Mouse (Mus musculus) midbrain, postnatal 0 days (tissue): ENCODE data around the gene Slpi. TPM values are rescaled to one million over a fixed set of nuclear protein-coding genes. Genes with fewer than 3 reads are reported as not detected.

ENCODE experiments used
- ATAC-seq: fragments of 200-750 bp; cut with Nextera tagmentation; 2 replicates; pipeline ENCODE4 v1.8.0; 2017; ENCODE audit warnings: moderate number of reproducible peaks, mild to moderate bottlenecking, moderate TSS enrichment, moderate library complexity; ENCODE audit not compliant: low FRiP score
- DNase-seq: peaks from one replicate; pipeline ENCODE4 v3.0.0-alpha.2; 2015; ENCODE audit warnings: low spot score
- H3K27ac ChIP-seq: fragments of 300-500 bp; sonication (generic); 2 replicates; pipeline ENCODE4 v1.5.1; 2014; ENCODE audit warnings: low read depth, mild to moderate bottlenecking, low read length, mixed read lengths
- H3K27me3 ChIP-seq: fragments of 300-500 bp; sonication (generic); 2 replicates; pipeline ENCODE4 v1.6.1; 2014; ENCODE audit warnings: low read length, control low read depth, mixed read lengths; ENCODE audit not compliant: insufficient read depth
- H3K36me3 ChIP-seq: fragments of 300-500 bp; sonication (generic); 2 replicates; pipeline ENCODE4 v1.6.1; 2014; ENCODE audit warnings: low read length, control low read depth, mixed read lengths; ENCODE audit not compliant: insufficient read depth
- H3K4me1 ChIP-seq: fragments of 300-500 bp; sonication (generic); 2 replicates; pipeline ENCODE4 v1.6.1; 2014; ENCODE audit warnings: mild to moderate bottlenecking, control low read depth, antibody characterized with exemption, low read length, mixed read lengths; ENCODE audit not compliant: insufficient read depth
- H3K4me2 ChIP-seq: fragments of 300-500 bp; sonication (generic); 2 replicates; pipeline ENCODE4 v1.6.1; 2014; ENCODE audit warnings: low read depth, mild to moderate bottlenecking, low read length, mixed read lengths; ENCODE audit not compliant: poor library complexity, severe bottlenecking
- H3K4me3 ChIP-seq: fragments of 300-500 bp; sonication (generic); 2 replicates; pipeline ENCODE4 v1.5.1; 2014; ENCODE audit warnings: low read depth, mild to moderate bottlenecking, low read length, moderate library complexity
- H3K9ac ChIP-seq: fragments of 300-500 bp; sonication (generic); replicated peaks from 2 replicates; pipeline ENCODE4 v1.6.1; 2014; ENCODE audit warnings: mild to moderate bottlenecking, low read length, moderate library complexity, mixed read lengths; ENCODE audit not compliant: poor library complexity, severe bottlenecking
- H3K9me3 ChIP-seq: fragments of 300-500 bp; sonication (generic); 2 replicates; pipeline ENCODE4 v1.6.1; 2016; ENCODE audit warnings: low read length, control low read depth
- CTCF ChIP-seq: IDR thresholded peaks from 2 replicates; pipeline ENCODE4 v1.5.1; 2016; ENCODE audit warnings: antibody characterized with exemption, mild to moderate bottlenecking
- WGBS: fragments of 180-500 bp; shearing (Covaris S2); extraction: QIAGEN DNeasy Blood & Tissue Kit; methylation state at CpG from one replicate; pipeline ENCODE4 v1.1.7; 2014; 5-methylcytosine and 5-hydroxymethylcytosine counted together
- polyA plus RNA-seq: library from polyadenylated mRNA; unstranded; fragments of >200 nt; fragmentation: Nextera tagmentation; extraction: Ambion mirVana; gene quantifications from 2 replicates; pipeline ENCODE4 v1.2.1, GENCODE M21; 2015
- total RNA-seq: library from RNA; depleted of rRNA; stranded (reverse); fragments of >200 nt; gene quantifications from 2 replicates; pipeline ENCODE4 v1.2.3, GENCODE M21; 2014

Slpi gene
- total and polyA plus RNA-seq, 2 experiments from 2014 or later: 0.36 TPM; not detected in 1

DNA sequence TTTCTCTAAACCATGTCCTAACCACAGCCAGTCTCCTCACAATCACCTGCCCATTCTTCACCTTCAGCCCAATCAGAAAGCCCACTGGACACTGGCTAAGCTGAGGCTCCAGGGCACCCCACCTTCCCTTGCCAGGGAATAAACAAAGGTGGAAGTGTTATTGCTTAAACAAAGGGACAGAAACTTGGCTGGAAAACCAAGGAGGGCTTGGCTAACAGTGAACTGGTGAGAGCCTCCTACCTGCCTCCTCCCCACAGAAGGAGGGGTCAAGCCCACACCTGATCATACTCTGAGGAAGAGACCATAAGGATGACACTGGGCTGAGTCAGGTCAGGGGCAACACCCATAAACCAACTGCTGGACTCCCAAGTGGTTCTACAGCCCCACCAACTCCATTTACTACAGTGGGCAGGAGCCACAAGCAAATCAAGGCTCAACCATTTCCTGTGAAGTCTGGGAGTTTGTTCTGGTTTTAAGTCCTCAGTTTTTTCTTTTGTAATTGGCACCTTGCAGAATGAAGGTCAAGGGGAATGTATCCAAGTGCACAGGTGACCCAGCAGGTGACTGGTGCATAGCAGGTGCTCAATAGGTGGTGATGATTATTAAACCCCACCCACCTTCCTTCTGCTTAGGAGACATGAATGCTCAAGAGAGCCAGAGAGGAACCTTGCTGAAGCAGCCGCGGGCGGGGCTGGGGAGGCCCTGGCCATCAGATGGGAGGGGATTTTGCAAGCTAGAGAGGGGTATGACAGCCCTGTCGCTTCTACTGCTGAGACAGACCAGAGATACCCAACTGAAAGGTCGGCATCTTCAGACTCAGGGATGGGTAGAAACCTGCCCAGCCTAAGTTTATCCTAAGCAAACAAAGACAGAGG lies 46.6 kb upstream of the Slpi start:
- H3K4me2 ChIP-seq: no peak overlapping the region
- no peak overlapping the region for H3K4me3 ChIP-seq
- H3K4me1 ChIP-seq: 0 out of 2 replicates have a peak, but pooled peaks cover 3% of the 10 kb centered on the region
- ATAC-seq: no peak
- DNase-seq: no peak
- 77% methylated on average over 5 of the region's 5 CpGs for WGBS
- no peaks in the 10 kb centered on the region for H3K9me3 ChIP-seq
- H3K36me3 ChIP-seq: no peaks in the 10 kb centered on the region
- H3K27ac ChIP-seq: no peak overlapping the region
- H3K27me3 ChIP-seq: 0 out of 2 replicates have a peak, but pooled peaks cover 2% of the 10 kb centered on the region
- no peak for TF ChIP-seq CTCF
- H3K9ac ChIP-seq: no peak overlapping the region

DNA sequence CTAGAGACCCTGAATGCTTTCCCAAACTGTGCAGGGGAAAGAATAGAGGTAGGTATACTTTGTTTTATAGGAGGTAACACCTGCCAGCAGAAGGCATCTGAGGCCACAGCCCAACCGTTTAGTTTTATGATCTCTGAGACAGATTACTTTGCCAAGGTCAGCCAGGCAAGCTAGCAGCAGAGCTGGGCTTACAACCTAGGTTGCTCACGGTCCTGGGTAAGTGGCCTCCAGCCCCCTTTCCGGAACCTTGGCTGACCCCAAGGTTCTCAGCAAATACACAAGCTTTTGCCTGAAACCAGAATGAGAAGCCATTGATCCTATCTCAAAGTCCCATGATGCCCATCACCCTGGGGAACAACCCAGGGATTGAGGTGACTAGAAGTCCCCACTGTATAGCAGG lies 45.8 kb upstream of the Slpi start:
- Histone ChIP-seq H3K9ac (no peak overlapping the region), H3K4me3 (no peak overlapping the region), H3K9me3 (no peaks in the 10 kb centered on the region), H3K4me1 (0 out of 2 replicates have a peak, but pooled peaks cover 3% of the 10 kb centered on the region), H3K27me3 (no peaks in the 10 kb centered on the region), H3K36me3 (no peaks in the 10 kb centered on the region), H3K27ac (no peak overlapping the region), H3K4me2 (no peak overlapping the region)
- TF ChIP-seq CTCF: no peak
- DNase-seq (no peak), ATAC-seq (no peak)
- WGBS: 92% methylated on average over 3 of the region's 3 CpGs

DNA sequence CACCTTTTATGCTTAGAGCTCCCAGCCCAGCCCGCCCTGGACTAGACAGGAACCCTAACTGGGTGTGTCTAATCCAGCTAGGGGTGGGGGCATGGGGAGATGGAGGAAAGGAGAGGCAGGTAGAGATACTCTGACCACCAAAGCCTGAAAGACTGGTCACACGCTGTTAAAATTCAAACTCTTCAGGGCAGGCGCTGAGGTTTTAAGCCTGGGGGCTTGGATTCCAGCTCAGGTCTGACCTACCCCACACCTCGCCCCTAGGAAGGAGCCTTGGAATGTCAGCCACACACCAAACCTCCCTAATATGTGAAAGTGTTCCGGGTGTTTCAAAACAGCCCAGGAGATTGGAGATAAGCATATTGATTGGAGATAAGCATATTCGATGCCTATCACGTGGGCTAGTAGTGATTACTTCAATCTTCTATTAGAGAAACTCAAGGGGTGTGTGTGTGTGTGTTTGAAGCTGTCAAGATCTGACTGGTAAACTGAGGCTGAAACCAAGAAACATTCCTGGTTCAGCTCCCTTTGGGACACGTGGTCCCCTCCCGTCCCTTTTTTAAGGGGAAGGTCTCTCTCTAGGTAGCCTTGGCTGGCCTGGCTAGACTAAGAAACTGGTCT lies 44.5 kb upstream of the Slpi start:
- Histone ChIP-seq H3K27ac (no peak overlapping the region), H3K27me3 (no peaks in the 10 kb centered on the region), H3K4me3 (no peak overlapping the region), H3K9ac (no peak overlapping the region), H3K4me2 (no peak overlapping the region), H3K4me1 (0 out of 2 replicates have a peak, but pooled peaks cover 3% of the 10 kb centered on the region), H3K36me3 (no peaks in the 10 kb centered on the region), H3K9me3 (no peaks in the 10 kb centered on the region)
- ATAC-seq: no peak
- WGBS: 87% methylated on average over 9 of the region's 9 CpGs
- DNase-seq: no peak
- no peak for TF ChIP-seq CTCF

DNA sequence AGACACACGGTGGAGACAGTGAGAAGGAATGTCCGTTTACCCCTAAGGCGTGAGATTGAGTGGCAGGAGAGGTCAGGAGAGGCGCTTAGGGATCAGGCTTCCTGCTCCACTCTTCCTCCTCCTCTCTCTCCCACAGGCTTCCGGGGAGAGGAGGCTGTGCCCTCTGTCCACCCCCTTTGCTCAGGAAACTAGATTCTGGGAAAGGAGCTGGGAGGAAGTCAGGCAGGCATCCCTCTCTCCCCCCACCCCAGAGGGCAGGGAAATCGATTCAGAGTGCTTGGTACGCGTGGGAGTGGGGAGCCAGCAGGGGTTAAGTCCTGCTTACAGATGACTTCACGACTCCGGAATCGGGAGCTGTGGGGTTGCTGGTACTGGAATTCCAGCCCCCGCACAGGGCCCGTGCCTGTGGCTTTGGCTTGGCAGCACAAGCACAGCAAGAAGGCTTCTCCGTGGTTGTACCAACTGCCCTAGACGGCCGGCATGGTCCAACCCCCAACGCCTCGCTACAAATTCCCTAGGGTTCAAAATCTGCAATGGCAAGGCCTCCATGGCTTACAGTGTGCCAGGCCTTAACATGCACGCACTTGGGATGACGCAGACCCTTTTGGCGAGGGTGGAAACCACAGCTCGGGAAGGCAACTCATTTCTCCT lies 43.8 kb upstream of the Slpi start:
- Histone ChIP-seq H3K9ac (no peak overlapping the region), H3K36me3 (no peaks in the 10 kb centered on the region), H3K4me1 (0 out of 2 replicates have a peak, but pooled peaks cover 3% of the 10 kb centered on the region), H3K9me3 (no peaks in the 10 kb centered on the region), H3K4me3 (no peak overlapping the region), H3K27ac (no peak overlapping the region), H3K4me2 (no peak overlapping the region), H3K27me3 (no peaks in the 10 kb centered on the region)
- DNase-seq (no peak), ATAC-seq (no peak)
- TF ChIP-seq CTCF: no peak
- 43% methylated on average over 22 of the region's 22 CpGs for WGBS

DNA sequence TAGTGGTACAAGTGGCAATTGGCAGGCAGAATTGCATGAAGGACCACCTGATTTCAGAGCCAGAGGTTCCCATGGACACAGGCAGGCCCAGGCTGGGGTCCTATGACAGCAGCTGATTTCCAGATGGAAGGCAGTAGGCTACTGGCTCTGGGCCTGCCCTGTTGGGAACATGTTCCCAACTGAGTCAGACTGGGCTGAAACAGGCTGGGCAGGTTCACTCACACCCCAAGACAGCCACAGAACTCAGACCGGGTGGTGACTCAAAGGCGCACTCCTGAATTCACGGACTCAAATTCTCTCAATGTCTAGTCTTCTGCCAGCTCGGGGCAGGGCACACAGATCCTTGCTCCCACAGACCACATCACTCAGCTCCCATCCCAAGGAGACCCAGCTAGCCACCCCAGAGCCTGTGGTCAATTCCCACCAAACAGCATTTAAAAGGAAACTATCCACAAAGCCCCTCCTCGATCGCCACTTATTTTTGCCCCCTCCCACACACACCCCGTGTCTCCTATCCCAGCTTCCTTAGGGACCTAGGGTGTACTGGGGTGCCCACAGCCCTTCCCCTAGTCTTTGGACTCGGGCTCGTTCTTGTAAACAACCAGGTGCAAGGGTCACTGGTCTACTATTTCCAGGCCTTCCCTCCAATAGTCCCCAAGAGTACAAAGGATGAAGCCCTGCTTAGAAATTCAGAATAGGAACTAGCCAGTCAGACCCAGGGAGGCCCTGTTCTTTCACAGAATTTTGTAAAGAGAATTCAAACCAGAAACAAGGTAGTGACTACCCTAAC lies 43.0 kb upstream of the Slpi start:
- ATAC-seq: no peak
- H3K27ac ChIP-seq: no peak overlapping the region
- no peak for DNase-seq
- WGBS: 68% methylated on average over 9 of the region's 9 CpGs
- H3K9ac ChIP-seq: no peak overlapping the region
- no peak overlapping the region for H3K4me2 ChIP-seq
- H3K36me3 ChIP-seq: no peaks in the 10 kb centered on the region
- TF ChIP-seq CTCF: no peak
- H3K4me1 ChIP-seq: 0 out of 2 replicates have a peak, but pooled peaks cover 3% of the 10 kb centered on the region
- no peaks in the 10 kb centered on the region for H3K27me3 ChIP-seq
- H3K4me3 ChIP-seq: no peak overlapping the region
- H3K9me3 ChIP-seq: no peaks in the 10 kb centered on the region
